In genomic region chr12:108206641-108207040, GRCm38 (mm10) we compare ENCODE assay signal across 8 mouse cellular contexts. TPM values are rescaled to one million over a fixed set of nuclear protein-coding genes. Genes with fewer than 3 reads are reported as not detected.
DNase-seq lines count a peak whose midpoint lies in the region; ATAC-seq lines count a peak whose summit lies in the region.

No protein-coding gene starts in this region.

- H3K36me3 ChIP-seq in liver, embryonic 11.5 days (ENCODE audit: control insufficient read depth, insufficient read depth, low read length): peaks cover 19% of the 10 kb centered on the region
- peaks cover 22% of the 10 kb centered on the region for H3K36me3 ChIP-seq in stomach, embryonic 15.5 days

- H3K4me3 ChIP-seq in liver, embryonic 11.5 days (ENCODE audit: low read depth, low read length): no peak overlapping the region
- H3K4me3 ChIP-seq in stomach, embryonic 15.5 days (replicated peaks): no peak overlapping the region

- H3K27ac ChIP-seq in liver, embryonic 11.5 days (ENCODE audit: low read depth, low read length): no peak overlapping the region
- no peak overlapping the region for H3K27ac ChIP-seq in stomach, embryonic 15.5 days

- no peaks in the 10 kb centered on the region for H3K9me3 ChIP-seq in liver, embryonic 11.5 days (ENCODE audit: control insufficient read depth, low read length)
- H3K9me3 ChIP-seq in stomach, embryonic 15.5 days: no peaks in the 10 kb centered on the region

- peak; percentile 73 for DNase-seq in urinary bladder, adult 2 months (ENCODE audit: low spot score)
- DNase-seq in urinary bladder, postnatal 10 days (ENCODE audit: low spot score): no peak
- peak; percentile 77 for DNase-seq in embryo, embryonic 10 days (ENCODE audit: low spot score)
- DNase-seq in gastrocnemius, postnatal 25 days: peak; percentile 56
- peak; percentile 36 to 75 for DNase-seq in kidney, adult 8-10 months
- DNase-seq in liver, embryonic 11.5 days (ENCODE audit: low spot score): peak; percentile 79
- peak; percentile 42 to 58 for DNase-seq in natural killer cell, adult 2 months (ENCODE audit: low spot score in 2 of 2)

- H3K4me2 ChIP-seq in liver, embryonic 11.5 days: no peak overlapping the region
- no peak overlapping the region for H3K4me2 ChIP-seq in stomach, embryonic 15.5 days

- ATAC-seq in liver, embryonic 11.5 days (replicated peaks; ENCODE audit: low FRiP score): peak; percentile 62
- ATAC-seq in stomach, embryonic 15.5 days (ENCODE audit: insufficient read depth, low FRiP score, low read depth): peak; percentile 20; the same call in 1 of the 2 replicates

- 16% methylated on average over 5 of the region's 5 CpGs for WGBS in liver, embryonic 11.5 days
- 13% methylated on average over 5 of the region's 5 CpGs for WGBS in stomach, embryonic 15.5 days

- H3K27me3 ChIP-seq in liver, embryonic 11.5 days (replicated peaks; ENCODE audit: control insufficient read depth, insufficient read depth, low read length): no peaks in the 10 kb centered on the region
- H3K27me3 ChIP-seq in stomach, embryonic 15.5 days (replicated peaks): no peaks in the 10 kb centered on the region

- peaks cover 17% of the 10 kb centered on the region for H3K4me1 ChIP-seq in liver, embryonic 11.5 days (replicated peaks; ENCODE audit: control insufficient read depth, insufficient read depth, low read length)
- peaks cover 8% of the 10 kb centered on the region; the same call in 1 of the 2 replicates for H3K4me1 ChIP-seq in stomach, embryonic 15.5 days

- H3K9ac ChIP-seq in liver, embryonic 11.5 days (ENCODE audit: low read depth, low read length): no peak overlapping the region
- no peak overlapping the region for H3K9ac ChIP-seq in stomach, embryonic 15.5 days

RNA-seq across cellular contexts. Expression of gene Ccnk, which starts 27.3 kb away (rescaled TPM):
- 13.0 and 22.9 TPM in 2 replicates for polyA plus RNA-seq in urinary bladder, adult 2 months (2012; rRNA removed)
- 10 to 100 TPM; 61.6 to 71.1 TPM for total RNA-seq in gastrocnemius, postnatal 25 days (2021)
- 4.3 and 5.2 TPM in 2 replicates for polyA plus RNA-seq in liver, embryonic 11.5 days (2014; fragmentation: Nextera tagmentation; extraction: Ambion mirVana)
- 3.2 TPM in 2 replicates for polyA plus RNA-seq in stomach, embryonic 15.5 days (2015; fragmentation: Nextera tagmentation; extraction: Ambion mirVana)

RNA-seq across cellular contexts. Expression of gene Setd3, which starts 27.5 kb away (rescaled TPM):
- polyA plus RNA-seq in urinary bladder, adult 2 months (2012; rRNA removed): 70.3 and 77.3 TPM in 2 replicates
- total RNA-seq in gastrocnemius, postnatal 25 days (2021): 10 to 100 TPM; 79.3 to 80.6 TPM
- polyA plus RNA-seq in liver, embryonic 11.5 days (2014; fragmentation: Nextera tagmentation; extraction: Ambion mirVana): 73.3 and 77.0 TPM in 2 replicates
- polyA plus RNA-seq in stomach, embryonic 15.5 days (2015; fragmentation: Nextera tagmentation; extraction: Ambion mirVana): 87.1 and 94.2 TPM in 2 replicates
